Mouse (Mus musculus): ENCODE results near the gene Zfp526.

DNA sequence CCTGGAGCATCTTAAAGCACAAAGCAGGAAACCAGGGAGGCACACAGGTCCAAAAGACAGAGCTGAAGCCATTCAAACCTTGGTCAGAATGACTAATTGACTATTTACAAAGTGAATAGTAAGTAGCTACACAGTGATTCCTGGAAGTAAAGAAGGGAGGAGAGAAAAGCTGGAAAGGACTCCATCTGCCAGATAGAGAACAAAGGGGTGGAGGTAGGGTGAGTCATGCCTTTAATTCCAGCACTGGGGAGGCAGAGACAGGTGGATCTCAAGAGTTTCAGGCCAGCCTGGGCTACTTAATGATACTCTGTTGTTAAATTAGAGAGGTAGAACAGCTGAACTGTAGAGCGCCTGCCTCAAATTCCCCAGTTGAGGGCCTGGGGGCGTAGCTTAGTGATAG lies 7.1 kb upstream of the Zfp526 start:
- TF ChIP-seq CTCF (IDR thresholded peaks at IDR 0.05; ENCODE audit: low read depth, low read length) (no peak), GATA1 (IDR thresholded peaks at IDR 0.05; ENCODE audit: borderline replicate concordance, low read length) (no peak)

Measured in G1E (cell line).